Mouse (Mus musculus) ES-E14 (cell line): ENCODE measurements around the gene Gdpd5. TPM values are rescaled to one million over a fixed set of nuclear protein-coding genes. Genes with fewer than 3 reads are reported as not detected.
"Not testable (repeated sequence)": the region's sequence is repeated elsewhere in the genome, so short reads cannot be mapped to it uniquely, and the experiment has no call there.

Experiments
- DNase-seq: peaks from one replicate; pipeline ENCODE4 v3.0.0-alpha.2; 2013; ENCODE audit warnings: low read depth, low spot score
- H3K27ac ChIP-seq: 2 replicates; pipeline ENCODE4 v1.5.1; 2012; ENCODE audit warnings: low read depth, mild to moderate bottlenecking, low read length, moderate library complexity, mixed read lengths; ENCODE audit not compliant: poor library complexity, insufficient read depth, severe bottlenecking
- H3K36me3 ChIP-seq: 2 replicates; pipeline ENCODE4 v1.6.1; 2012; ENCODE audit warnings: mild to moderate bottlenecking, low read length, moderate library complexity, mixed read lengths; ENCODE audit not compliant: control insufficient read depth, poor library complexity, insufficient read depth, severe bottlenecking
- H3K4me1 ChIP-seq, 2 experiments: fragments of 150-350 bp in 1 of 2; sonication (generic) in 1 of 2; 2 replicates each; pipeline ENCODE4 v1.6.1; 2012; ENCODE audit warnings: low read length in 2 of 2, mild to moderate bottlenecking in 1 of 2, mixed read lengths in 1 of 2; ENCODE audit not compliant: control insufficient read depth in 2 of 2, insufficient read depth in 2 of 2, poor library complexity in 1 of 2
- H3K4me3 ChIP-seq, 2 experiments: fragments of 150-350 bp in 1 of 2; sonication (generic) in 1 of 2; 2 replicates each; pipeline ENCODE4 v1.5.1; 2012; ENCODE audit warnings: low read length in 2 of 2, low read depth in 1 of 2, mild to moderate bottlenecking in 1 of 2, mixed read lengths in 1 of 2; ENCODE audit not compliant: insufficient read depth in 1 of 2, poor library complexity in 1 of 2, severe bottlenecking in 1 of 2
- H3K9ac ChIP-seq: 2 replicates; pipeline ENCODE4 v1.6.1; 2012; ENCODE audit warnings: low read depth, mild to moderate bottlenecking, low read length, mixed read lengths; ENCODE audit not compliant: poor library complexity, insufficient read depth, severe bottlenecking
- H3K9me3 ChIP-seq: fragments of 150-350 bp; sonication (generic); 2 replicates; pipeline ENCODE4 v1.6.1; 2012; ENCODE audit warnings: low read depth, mild to moderate bottlenecking, low read length; ENCODE audit not compliant: control insufficient read depth, insufficient read depth
- CHD2 ChIP-seq: IDR thresholded peaks from 2 replicates; pipeline ENCODE4 v1.6.1; 2014; ENCODE audit warnings: mild to moderate bottlenecking, low read depth, low read length, inconsistent platforms
- HCFC1 ChIP-seq: IDR thresholded peaks from 2 replicates; pipeline ENCODE4 v1.6.1; 2012; ENCODE audit warnings: low read length, inconsistent platforms, borderline replicate concordance; ENCODE audit not compliant: insufficient read depth
- MAFK ChIP-seq: IDR thresholded peaks from 2 replicates; pipeline ENCODE4 v1.6.1; 2014; ENCODE audit warnings: mild to moderate bottlenecking, low read depth, low read length, inconsistent platforms; ENCODE audit not compliant: insufficient read depth
- ZC3H11A ChIP-seq: IDR thresholded peaks from 2 replicates; pipeline ENCODE4 v1.6.1; 2012; ENCODE audit warnings: low read depth, mild to moderate bottlenecking, inconsistent platforms, low read length, borderline replicate concordance
- ZNF384 ChIP-seq: IDR thresholded peaks from 2 replicates; pipeline ENCODE4 v1.6.1; 2012; ENCODE audit warnings: low read depth, low read length, inconsistent platforms
- in situ Hi-C, 2 experiments: fragments of 600-800 bp; cut with MboI; formaldehyde crosslinking; loops; one replicate each; pipeline ENCODE4 v1.15.1; 2025; ENCODE audit warnings: low sequenced_read_pairs in 2 of 2, inconsistent platforms in 1 of 2; ENCODE audit not compliant: unreplicated experiment in 2 of 2
- total RNA-seq: library from RNA; depleted of rRNA; stranded (reverse); fragments of 300-350 nt; gene quantifications from 2 replicates; pipeline ENCODE4 v1.2.3, GENCODE M21; 2012

Gene Gdpd5
- total RNA-seq, 1 experiment, result 10.2 TPM

- no peak overlapping the region for H3K27ac ChIP-seq
- in situ Hi-C loops, result no loop called here
- H3K36me3 ChIP-seq, result no peaks in the 10 kb centered on the region
- no peaks in the 10 kb centered on the region for H3K9me3 ChIP-seq
- no peak overlapping the region for H3K4me3 ChIP-seq
- DNase-seq, result peak; percentile 66
- no peak for TF ChIP-seq ZNF384
- TF ChIP-seq ZC3H11A, result peak; percentile 68; the same call in 1 of the 2 replicates
- no peak for TF ChIP-seq HCFC1
- no peak for TF ChIP-seq MAFK
- no peak for TF ChIP-seq CHD2
- H3K4me1 ChIP-seq, result peaks cover 4 to 5% of the 10 kb centered on the region in 2 experiments; a peak in 3 of 4 replicates
- no peak overlapping the region for H3K9ac ChIP-seq
Measured at GRCm38 (mm10) chr7:99365069-99365468, 16.1 kb upstream of the Gdpd5 start.

GRCm38 (mm10) chr7:99366716-99367115, 14.5 kb upstream of the Gdpd5 start:
- H3K4me1 ChIP-seq, result no peaks in the 10 kb centered on the region
- H3K36me3 ChIP-seq, result no peaks in the 10 kb centered on the region
- no peak for DNase-seq
- no peak overlapping the region for H3K4me3 ChIP-seq
- in situ Hi-C loops, result no loop called here
- no peaks in the 10 kb centered on the region for H3K9me3 ChIP-seq
- TF ChIP-seq ZC3H11A, result no peak
- TF ChIP-seq MAFK, result no peak
- no peak for TF ChIP-seq ZNF384
- TF ChIP-seq HCFC1, result no peak
- no peak for TF ChIP-seq CHD2
- H3K9ac ChIP-seq, result no peak overlapping the region
- H3K27ac ChIP-seq, result no peak overlapping the region

GRCm38 (mm10) chr7:99374325-99374724, 6.9 kb upstream of the Gdpd5 start:
- H3K9ac ChIP-seq, H3K27ac ChIP-seq, H3K9me3 ChIP-seq, DNase-seq, H3K4me1 ChIP-seq, H3K4me3 ChIP-seq, H3K36me3 ChIP-seq: not testable (repeated sequence)
- in situ Hi-C loops, result loop anchor here in 1 of 2 experiments (10.0 kb wide), 1 partner anchor 80 kb away; no protein-coding TSS in a partner anchor

GRCm38 (mm10) chr7:99375455-99375854, 5.8 kb upstream of the Gdpd5 start:
- in situ Hi-C loops, result loop anchor here in 1 of 2 experiments (10.0 kb wide), 1 partner anchor 79 kb away; no protein-coding TSS in a partner anchor
- DNase-seq, result no peak
- Histone ChIP-seq H3K4me3 (no peak overlapping the region), H3K4me1 (no peaks in the 10 kb centered on the region), H3K9me3 (no peaks in the 10 kb centered on the region), H3K27ac (no peak overlapping the region), H3K9ac (no peak overlapping the region), H3K36me3 (no peaks in the 10 kb centered on the region)
- TF ChIP-seq ZNF384 (no peak), ZC3H11A (peak; percentile 39; the same call in 1 of the 2 replicates)

- in situ Hi-C loops, result loop anchor here in 1 of 2 experiments (10.0 kb wide), 1 partner anchor 76 kb away; no protein-coding TSS in a partner anchor
Measured at GRCm38 (mm10) chr7:99378870-99379269, 2.3 kb upstream of the Gdpd5 start.

More at GRCm38 (mm10) chr7:99378870-99379269, 2.3 kb upstream of the Gdpd5 start:
- DNase-seq, result no peak
- no peaks in the 10 kb centered on the region for H3K9me3 ChIP-seq
- no peak overlapping the region for H3K4me3 ChIP-seq
- H3K36me3 ChIP-seq, result no peaks in the 10 kb centered on the region
- no peaks in the 10 kb centered on the region for H3K4me1 ChIP-seq
- TF ChIP-seq MAFK (no peak), HCFC1 (no peak), ZC3H11A (no peak), CHD2 (no peak), ZNF384 (no peak)
- no peak overlapping the region for H3K9ac ChIP-seq
- H3K27ac ChIP-seq, result no peak overlapping the region
